Mouse (Mus musculus) liver, embryonic 14.5 days (tissue): ENCODE results near the gene 1700012B07Rik.

Source experiments
- CTCF ChIP-seq: IDR thresholded peaks from 2 replicates; pipeline ENCODE4 v1.5.1; 2016; ENCODE audit warnings: antibody characterized with exemption, low read depth, control low read depth
- EP300 ChIP-seq: IDR thresholded peaks from 2 replicates; pipeline ENCODE4 v1.6.1; 2016; ENCODE audit warnings: antibody characterized with exemption, low read depth

DNA sequence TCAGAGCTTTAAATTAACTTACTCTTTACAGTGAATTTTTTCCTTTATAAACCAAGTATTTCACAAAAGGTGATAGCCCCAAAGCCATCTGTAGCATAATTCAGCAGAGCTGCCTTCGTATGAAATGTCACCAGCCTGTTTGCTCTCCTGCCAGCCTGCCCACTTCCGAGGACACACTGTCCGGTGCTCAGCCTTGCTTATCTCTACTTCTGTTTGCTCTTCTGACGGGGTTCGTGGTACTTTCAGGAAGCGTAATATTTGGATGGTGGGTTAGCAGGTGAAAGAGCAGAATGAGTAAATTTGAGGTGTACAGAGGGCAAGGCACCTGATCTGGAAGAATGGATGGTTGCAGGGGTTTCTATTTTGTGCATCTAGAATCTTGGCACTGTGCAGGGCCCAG lies 5.6 kb downstream of the 1700012B07Rik start:
- TF ChIP-seq CTCF (no peak), EP300 (no peak)
